Mouse (Mus musculus): ENCODE measurements around the gene Tbc1d14.

The Tbc1d14 gene

GRCm38 (mm10) chr5:36552391-36552790, 40.7 kb downstream of the Tbc1d14 start:
- DNase-seq, result no peak

- no peak for DNase-seq
Measured at GRCm38 (mm10) chr5:36549243-36549642, 43.8 kb downstream of the Tbc1d14 start.

GRCm38 (mm10) chr5:36544765-36545164, 48.3 kb downstream of the Tbc1d14 start:
- no peak for DNase-seq

- no peak for DNase-seq
Measured at GRCm38 (mm10) chr5:36540928-36541327, 52.1 kb downstream of the Tbc1d14 start.

DNA sequence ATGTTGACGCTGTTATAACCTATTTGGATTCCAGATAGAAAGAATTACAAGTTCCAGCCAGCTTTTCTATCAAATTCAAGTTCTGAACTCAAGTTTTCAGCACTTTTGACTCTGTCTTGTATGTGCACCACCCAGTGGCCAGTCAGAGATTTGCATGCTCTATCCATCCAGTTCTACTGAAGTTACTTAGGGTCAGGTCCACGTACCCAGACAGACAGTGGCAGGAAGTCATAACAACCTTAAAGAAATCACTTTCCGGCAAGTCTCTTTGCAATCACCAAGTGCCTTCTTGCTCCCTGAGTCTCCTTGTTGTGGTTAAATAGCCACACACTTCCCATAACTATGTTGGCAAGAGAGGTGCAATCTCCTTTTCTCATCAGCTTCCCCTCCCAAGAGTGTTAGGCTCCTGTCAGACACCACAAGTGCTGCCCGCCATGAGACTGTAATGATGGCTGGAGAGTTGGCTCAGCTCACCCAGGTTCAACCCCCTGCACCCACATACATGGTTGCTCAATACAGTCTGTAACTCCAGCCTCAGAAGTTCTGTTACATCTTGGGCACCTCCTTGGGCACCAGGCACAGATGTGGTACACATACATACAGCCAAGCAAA, 54.4 kb downstream of the Tbc1d14 start:
- peak; percentile 83 for DNase-seq

DNA sequence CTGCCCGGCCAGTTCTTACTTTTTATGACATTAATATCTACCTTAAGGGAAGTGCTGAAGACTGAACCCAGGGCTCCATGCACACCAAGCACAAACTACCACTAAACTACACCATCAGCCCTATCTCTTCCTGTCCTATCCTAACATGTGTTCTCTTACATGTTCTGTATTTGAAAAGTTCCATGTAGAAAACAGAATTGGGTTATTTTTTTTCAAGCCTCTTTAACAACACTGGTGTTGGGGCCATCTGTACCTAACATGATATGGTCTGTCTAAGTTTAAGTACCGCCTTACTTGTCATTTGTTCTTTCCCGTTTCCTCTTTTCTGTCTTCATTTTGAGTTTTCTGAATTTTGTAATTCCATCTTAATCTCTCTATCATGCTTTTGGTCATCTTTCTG, 56.7 kb downstream of the Tbc1d14 start:
- no peak for DNase-seq

DNA sequence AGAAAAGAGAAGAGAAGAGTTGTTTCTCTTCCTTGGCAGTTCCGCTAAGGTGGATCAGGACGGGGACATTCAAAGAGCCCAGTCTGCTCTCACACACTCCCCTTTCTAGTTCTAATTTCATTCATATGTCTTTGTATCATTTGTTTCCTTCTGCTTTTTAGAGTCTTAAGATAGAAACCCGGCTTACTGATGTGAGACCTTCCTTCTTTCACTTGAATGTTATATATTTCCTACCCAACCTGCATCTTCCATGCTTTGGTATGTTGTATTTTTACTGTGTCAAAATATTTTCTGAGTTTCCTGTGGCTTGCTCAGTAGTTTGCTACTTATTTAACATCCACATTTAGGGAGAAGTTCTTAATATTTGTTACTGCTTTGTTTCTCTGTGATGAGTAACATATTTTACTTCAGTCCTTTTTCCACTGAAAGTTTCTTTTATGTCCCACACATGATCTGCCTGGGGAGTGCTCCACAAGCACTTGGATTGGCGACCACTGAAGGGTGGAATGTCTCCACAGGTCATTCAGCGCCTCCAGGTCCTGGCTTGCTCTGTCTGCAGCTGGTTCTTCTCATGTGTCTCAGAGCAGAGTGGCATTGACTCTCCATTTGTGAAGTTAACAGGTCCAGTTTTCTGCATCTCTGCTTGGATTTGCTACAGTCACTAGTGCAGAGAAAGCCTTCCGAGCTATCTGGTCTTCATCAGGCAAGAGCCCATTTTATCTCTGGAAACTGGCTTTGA, 57.5 kb downstream of the Tbc1d14 start:
- DNase-seq, result no peak

DNA sequence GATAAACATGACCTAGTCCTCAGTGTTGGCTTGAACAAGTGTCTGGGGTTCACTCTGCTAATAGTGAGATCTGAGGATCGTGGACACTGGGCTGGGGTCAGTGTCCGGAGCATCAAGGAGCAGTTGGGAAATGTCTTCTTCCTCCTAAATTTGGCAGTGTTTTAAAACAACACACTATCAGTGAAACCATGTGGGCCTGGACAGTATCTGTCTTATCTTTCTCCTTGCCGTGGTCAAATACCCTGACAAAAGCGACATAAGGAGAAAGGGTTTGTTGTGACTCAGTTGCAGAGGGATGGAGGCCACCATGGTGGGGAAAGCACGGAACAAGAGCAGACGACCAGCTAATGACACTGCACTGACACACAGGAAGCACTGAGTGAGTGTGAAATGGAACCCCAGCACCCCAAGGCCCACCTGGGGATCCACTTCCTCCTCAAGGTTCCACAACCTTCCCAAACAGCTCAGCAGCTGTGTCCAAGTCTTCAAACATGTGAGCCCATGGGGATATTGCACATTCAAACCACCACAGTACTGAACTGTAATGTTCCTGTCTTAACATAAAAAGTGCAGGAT, 58.5 kb downstream of the Tbc1d14 start:
- no peak for DNase-seq

DNA sequence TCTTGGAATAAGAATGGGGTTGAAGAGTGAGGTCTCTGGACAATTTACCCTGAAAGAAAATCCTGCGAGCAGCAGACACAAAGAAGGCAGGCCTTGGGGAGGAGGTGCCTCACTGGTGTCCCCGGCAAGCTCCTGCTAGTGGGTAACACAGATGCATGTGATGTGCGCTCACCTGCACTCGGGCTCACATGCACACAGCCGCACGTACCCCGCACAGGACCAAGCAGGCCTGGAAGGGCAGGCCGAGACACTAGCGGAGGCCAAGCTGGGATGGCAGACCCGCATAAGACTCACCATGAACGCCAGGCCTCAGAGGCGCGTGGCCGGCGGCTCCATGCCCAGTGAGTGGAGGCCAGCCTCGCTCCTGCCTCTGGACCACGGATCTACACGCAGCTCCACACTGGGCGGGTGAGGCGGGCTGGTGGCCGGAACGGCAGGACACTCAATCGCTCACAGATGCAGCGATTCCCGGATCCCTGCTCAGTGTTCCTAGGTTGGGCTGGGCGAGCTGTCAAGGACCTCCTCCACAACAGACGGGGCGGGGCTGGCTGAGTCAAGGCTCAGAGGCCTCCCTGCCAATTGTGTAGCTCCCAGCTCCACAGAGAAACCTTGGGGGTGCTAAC, 62.8 kb downstream of the Tbc1d14 start:
- peak; percentile 98 for DNase-seq

- no peak for DNase-seq
Measured at GRCm38 (mm10) chr5:36529698-36530097, 63.4 kb downstream of the Tbc1d14 start.

- DNase-seq, result no peak
Measured at GRCm38 (mm10) chr5:36526921-36527320, 66.2 kb downstream of the Tbc1d14 start.

DNA sequence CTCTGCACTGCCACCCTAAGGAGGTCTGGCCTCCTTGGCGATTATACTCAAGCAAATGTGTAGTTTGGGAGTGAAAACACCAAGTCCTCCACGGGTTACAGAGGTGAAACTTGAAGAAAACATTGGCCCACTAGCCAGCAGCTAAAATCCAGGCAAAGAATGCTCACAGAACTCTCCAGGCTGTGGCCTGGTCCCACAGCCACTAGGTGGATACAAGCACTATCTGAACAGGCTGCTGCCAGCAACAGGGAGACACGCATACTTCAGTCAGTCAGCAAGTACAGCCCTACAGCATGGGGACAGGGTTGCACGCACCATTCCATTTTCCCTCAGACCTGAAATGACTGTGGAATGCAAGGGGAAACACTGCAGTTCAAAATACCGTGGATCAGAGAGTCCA, 66.8 kb downstream of the Tbc1d14 start:
- DNase-seq, result peak; percentile 34

- no peak for DNase-seq
Measured at GRCm38 (mm10) chr5:36525216-36525615, 67.9 kb downstream of the Tbc1d14 start.

- no peak for DNase-seq
Measured at GRCm38 (mm10) chr5:36523219-36523703, 69.8 kb downstream of the Tbc1d14 start.

DNA sequence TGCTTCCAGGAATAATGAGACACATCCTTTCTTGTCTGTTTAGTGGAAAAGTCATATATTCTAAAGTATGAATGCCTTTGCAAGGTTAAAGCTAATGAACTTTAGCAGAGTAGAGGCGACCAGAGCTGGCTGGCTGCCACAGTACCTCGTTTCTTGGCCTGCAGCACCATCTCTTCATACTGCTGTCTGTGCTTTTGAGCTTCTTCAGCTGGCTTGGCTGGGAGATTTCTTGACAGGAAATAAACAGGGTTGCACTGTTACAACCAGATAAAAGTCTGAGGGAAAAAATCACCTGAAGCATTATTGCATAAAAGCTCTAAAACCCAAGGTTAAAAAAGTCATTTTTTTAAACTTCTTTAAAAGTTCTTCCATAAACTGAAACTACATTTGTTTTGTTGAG, 70.3 kb downstream of the Tbc1d14 start:
- DNase-seq, result peak; percentile 24

- DNase-seq, result no peak
Measured at GRCm38 (mm10) chr5:36519751-36520150, 73.3 kb downstream of the Tbc1d14 start.

DNA sequence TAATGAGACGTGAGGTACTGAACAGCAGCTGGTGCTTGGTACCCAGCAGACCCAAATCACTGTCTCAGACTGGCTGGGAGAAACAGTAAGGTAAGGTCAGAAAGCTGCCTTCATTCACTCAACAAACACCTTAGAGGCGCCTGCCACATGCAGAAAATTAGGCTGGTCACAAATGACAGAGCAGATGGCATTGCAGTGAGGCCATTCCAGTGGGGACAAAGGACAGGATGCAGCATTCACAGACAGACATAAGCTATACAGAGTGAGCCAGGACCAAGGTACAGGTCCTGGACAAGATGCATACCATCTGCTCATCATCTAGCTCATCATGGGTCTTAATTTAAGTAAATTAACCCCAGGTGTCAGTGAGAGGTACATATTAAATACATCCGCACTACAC, 75.5 kb downstream of the Tbc1d14 start:
- no peak for DNase-seq

- no peak for DNase-seq
Measured at GRCm38 (mm10) chr5:36515558-36515957, 77.5 kb downstream of the Tbc1d14 start.

DNA sequence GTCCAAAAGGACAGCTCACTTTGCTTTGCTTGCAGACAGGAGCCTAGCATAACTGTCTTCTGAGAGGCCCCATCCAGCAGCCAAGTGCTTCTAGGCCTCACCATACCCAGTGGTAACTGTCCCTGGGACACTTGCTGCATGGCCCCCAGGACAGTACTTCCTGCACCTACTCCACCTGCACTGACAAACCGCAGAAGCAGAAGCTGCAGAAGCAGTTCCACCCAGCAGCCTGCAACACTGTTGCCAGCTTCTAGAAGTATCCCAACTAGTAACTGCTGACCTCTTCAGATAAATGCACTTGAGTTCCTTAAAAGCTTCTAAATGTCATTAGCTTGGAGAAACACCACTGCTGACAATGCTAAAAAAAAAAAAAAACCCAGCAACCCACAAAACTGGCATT, 78.0 kb downstream of the Tbc1d14 start:
- no peak for DNase-seq

- DNase-seq, result no peak
Measured at GRCm38 (mm10) chr5:36510956-36511355, 82.1 kb downstream of the Tbc1d14 start.

- no peak for DNase-seq
Measured at GRCm38 (mm10) chr5:36508351-36508750, 84.7 kb downstream of the Tbc1d14 start.

- DNase-seq, result no peak
Measured at GRCm38 (mm10) chr5:36505643-36506042, 87.4 kb downstream of the Tbc1d14 start.

GRCm38 (mm10) chr5:36505235-36505634, 87.8 kb downstream of the Tbc1d14 start:
- DNase-seq, result no peak

DNA sequence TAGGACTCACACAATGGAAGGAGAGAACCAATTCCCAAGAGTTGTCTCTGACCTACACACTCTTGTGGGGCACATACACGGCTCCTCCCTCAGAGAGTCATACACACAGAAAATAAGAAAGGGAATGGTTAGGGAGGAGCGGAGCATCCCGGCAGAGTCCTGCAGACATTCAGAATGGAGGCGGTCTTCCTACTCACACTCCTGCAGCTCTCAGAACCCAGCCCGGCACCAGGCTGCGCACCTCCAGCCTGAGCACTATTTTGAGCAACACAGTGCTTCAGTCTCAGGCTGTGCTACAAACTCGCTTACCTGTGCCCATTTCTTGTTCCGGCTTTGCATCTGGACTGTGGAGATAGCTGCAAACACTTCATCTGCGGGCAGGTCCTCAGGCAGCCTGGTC, 98.4 kb downstream of the Tbc1d14 start:
- no peak for DNase-seq

Data from lung, postnatal 10 days (tissue).